Mouse (Mus musculus) thymus, adult 2 months (tissue): ENCODE results near the gene Pias1.

Experiments used
- CTCF ChIP-seq: fragments of 200-500 bp; IDR thresholded peaks from 2 replicates; pipeline ENCODE4 v1.5.1; 2012; ENCODE audit warnings: mild to moderate bottlenecking, control low read depth, low read length, moderate library complexity, borderline replicate concordance; ENCODE audit not compliant: control insufficient read depth, poor library complexity, insufficient read depth; ENCODE audit errors: extremely low read depth
- POLR2A ChIP-seq: fragments of 200-500 bp; IDR thresholded peaks from 2 replicates; pipeline ENCODE4 v1.6.1; 2012; ENCODE audit warnings: mild to moderate bottlenecking, low read length, control low read depth, moderate library complexity; ENCODE audit not compliant: control insufficient read depth, poor library complexity, insufficient read depth; ENCODE audit errors: extremely low read depth

DNA sequence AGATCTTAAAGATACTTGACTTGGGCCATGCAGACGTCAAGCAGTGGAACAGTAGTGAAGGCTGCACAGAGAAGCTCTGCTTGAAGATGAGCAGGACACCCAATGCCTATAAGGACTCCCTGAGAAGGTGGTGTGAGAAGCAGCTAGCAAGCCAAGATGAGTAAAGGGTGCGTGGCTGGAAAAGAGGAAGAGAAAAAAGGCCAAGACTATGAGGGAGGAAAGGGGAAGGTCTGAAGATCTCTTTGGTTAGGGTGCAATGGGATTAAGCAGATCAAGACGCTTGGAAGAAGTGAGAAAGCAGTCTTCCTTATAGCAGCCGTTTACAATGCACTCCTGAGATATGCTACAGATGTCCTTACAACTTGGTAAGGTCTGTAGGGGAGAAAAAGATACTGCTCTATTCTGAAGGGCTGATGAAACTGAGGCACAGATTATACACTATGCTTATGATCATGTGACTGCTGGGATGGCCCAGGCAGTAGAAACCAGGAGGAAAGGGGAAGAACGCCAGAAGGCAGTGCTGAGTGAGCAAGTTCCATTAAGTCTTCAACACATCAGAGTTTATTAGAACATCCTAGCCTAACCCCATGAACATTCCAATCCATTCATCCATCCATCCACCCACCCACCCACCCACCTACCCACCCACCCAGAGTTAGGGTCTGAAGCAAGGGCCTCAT lies 74.2 kb downstream of the Pias1 start:
- TF ChIP-seq POLR2A (no peak), CTCF (no peak)
